Mouse (Mus musculus): ENCODE measurements at regions not wholly inside any gene's neighbourhood (a gene's known extent, or its start where the extent isn't known, plus 50 kb on each side); places are given as distances from the start of the nearest gene placed in this dataset.
"Not testable (repeated sequence)": the region's sequence is repeated elsewhere in the genome, so short reads cannot be mapped to it uniquely, and the experiment has no call there.

DNA sequence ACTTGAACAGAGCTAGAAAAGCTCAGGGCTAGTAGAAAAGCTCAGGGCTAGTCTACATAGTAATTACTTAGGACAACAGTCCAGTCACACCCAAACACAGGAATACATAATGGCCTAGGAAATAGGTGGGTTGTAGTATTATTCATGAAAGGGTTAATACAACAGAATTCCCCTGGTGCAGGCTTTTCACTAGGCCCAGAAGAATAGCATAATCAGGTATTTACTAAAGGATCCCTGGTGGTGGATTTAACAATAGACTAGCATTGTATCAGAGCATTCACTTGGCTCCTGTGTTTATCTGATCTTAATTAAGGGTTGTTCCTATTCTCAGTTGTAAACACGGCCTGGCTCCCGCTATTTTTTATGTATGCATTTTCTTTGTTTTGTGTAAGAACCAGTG lies 1206.5 kb downstream of the 9330182O14Rik start:
- TF ChIP-seq POLR2A (IDR thresholded peaks at IDR 0.05; ENCODE audit: low read depth, low read length); CTCF (conservative IDR thresholded peaks at IDR 0.05; ENCODE audit: insufficient read depth, insufficient read length, low read depth, low read length): not testable (repeated sequence)
